Mouse (Mus musculus): ENCODE data around the gene Sept9. TPM values are rescaled to one million over a fixed set of nuclear protein-coding genes. Genes with fewer than 3 reads are reported as not detected.

The Sept9 gene
- total RNA-seq, 2 experiments from 2014 or later: 115 to 146 TPM

- no peak for DNase-seq
Measured at GRCm38 (mm10) chr11:117344339-117345021, 145.0 kb downstream of the Sept9 start.

GRCm38 (mm10) chr11:117345022-117345765 is 145.7 kb downstream of the Sept9 start:
- peak; percentile 69 for DNase-seq

- DNase-seq: no peak
Measured at GRCm38 (mm10) chr11:117347256-117347655, 147.8 kb downstream of the Sept9 start.

- no peak for DNase-seq
Measured at GRCm38 (mm10) chr11:117348429-117349103, 149.1 kb downstream of the Sept9 start.

- no peak for DNase-seq
Measured at GRCm38 (mm10) chr11:117349429-117350363, 150.2 kb downstream of the Sept9 start.

GRCm38 (mm10) chr11:117350462-117351222 is 151.2 kb downstream of the Sept9 start:
- DNase-seq: no peak

- no peak for DNase-seq
Measured at GRCm38 (mm10) chr11:117353126-117353525, 153.7 kb downstream of the Sept9 start.

GRCm38 (mm10) chr11:117354107-117354506 is 154.6 kb downstream of the Sept9 start:
- DNase-seq: peak; percentile 81

GRCm38 (mm10) chr11:117356937-117357336 is 157.5 kb downstream of the Sept9 start:
- DNase-seq: no peak

GRCm38 (mm10) chr11:117357916-117358639 is 158.6 kb downstream of the Sept9 start:
- DNase-seq: peak; percentile 95

GRCm38 (mm10) chr11:117359161-117359560 is 159.7 kb downstream of the Sept9 start:
- no peak for DNase-seq

- peak; percentile 82 for DNase-seq
Measured at GRCm38 (mm10) chr11:117359870-117360269, 160.4 kb downstream of the Sept9 start.

GRCm38 (mm10) chr11:117360561-117360960 is 161.1 kb downstream of the Sept9 start:
- no peak for DNase-seq

GRCm38 (mm10) chr11:117362307-117362706 is 162.8 kb downstream of the Sept9 start:
- DNase-seq: no peak

GRCm38 (mm10) chr11:117363918-117364317 is 164.5 kb downstream of the Sept9 start:
- no peak for DNase-seq

- peak; percentile 62 for DNase-seq
Measured at GRCm38 (mm10) chr11:117366426-117366825, 167.0 kb downstream of the Sept9 start.

GRCm38 (mm10) chr11:117366861-117367357 is 167.4 kb downstream of the Sept9 start:
- DNase-seq: no peak

- DNase-seq: no peak
Measured at GRCm38 (mm10) chr11:117367937-117368336, 168.5 kb downstream of the Sept9 start.

GRCm38 (mm10) chr11:117369347-117369746 is 169.9 kb downstream of the Sept9 start:
- DNase-seq: no peak

- DNase-seq: no peak
Measured at GRCm38 (mm10) chr11:117370262-117370850, 170.9 kb downstream of the Sept9 start.
